Mouse (Mus musculus): ENCODE data around the gene Plek. TPM values are rescaled to one million over a fixed set of nuclear protein-coding genes. Genes with fewer than 3 reads are reported as not detected.

Gene Plek
- total and polyA plus RNA-seq, 3 experiments: 166 to 354 (median 223) TPM

DNA sequence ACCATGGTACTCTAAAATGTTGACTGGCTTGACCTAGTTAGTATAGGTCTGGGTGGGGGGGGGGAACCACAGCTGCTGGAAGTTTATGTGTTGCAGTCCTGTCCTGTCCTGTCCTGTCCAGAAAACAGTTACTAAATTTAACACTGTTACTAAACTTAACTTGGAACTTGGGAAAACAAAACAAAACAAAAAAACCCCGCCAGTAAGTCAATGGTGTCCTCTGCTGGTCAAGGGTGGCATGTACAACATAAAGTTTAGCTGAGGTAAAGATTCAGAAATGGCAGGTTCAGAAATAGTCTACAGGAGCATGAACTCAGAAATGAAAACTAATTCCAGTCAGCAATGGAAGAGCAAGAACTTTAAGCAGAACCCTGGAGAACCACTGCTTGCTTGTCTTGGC, 103.4 kb downstream of the Plek start:
- DNase-seq (ENCODE audit: extremely low read depth): no peak
- TF ChIP-seq ZC3H11A (IDR thresholded peaks at IDR 0.05; ENCODE audit: low read depth, low read length) (peak; percentile 80), MAFK (IDR thresholded peaks at IDR 0.05; ENCODE audit: insufficient replicate concordance, low read length) (peak; percentile 48; the same call in 1 of the 2 replicates), IRF4 (IDR thresholded peaks at IDR 0.05; ENCODE audit: low read depth, low read length) (peak; percentile 34; the same call in 1 of the 2 replicates), TBP (conservative IDR thresholded peaks at IDR 0.05; ENCODE audit: low read depth, low read length) (no peak), JUND (conservative IDR thresholded peaks at IDR 0.05; ENCODE audit: low read depth, low read length) (no peak), ZKSCAN1 (IDR thresholded peaks at IDR 0.05; ENCODE audit: borderline replicate concordance, low read depth, low read length) (no peak), ZNF384 (IDR thresholded peaks at IDR 0.05; ENCODE audit: low read depth, low read length) (peak; percentile 53), NRF1 (IDR thresholded peaks at IDR 0.05; ENCODE audit: low read depth, low read length) (no peak), SIN3A (IDR thresholded peaks at IDR 0.05; ENCODE audit: low read length) (peak; percentile 44), MAX (IDR thresholded peaks at IDR 0.05; ENCODE audit: low read length) (peak; percentile 29; the same call in 1 of the 2 replicates), ELF1 (IDR thresholded peaks at IDR 0.05; ENCODE audit: low read depth, low read length) (peak; percentile 19; the same call in 1 of the 2 replicates), EP300 (IDR thresholded peaks at IDR 0.05; ENCODE audit: low read length) (no peak), RCOR1 (conservative IDR thresholded peaks at IDR 0.05; ENCODE audit: low read depth, low read length) (no peak), ETS1 (conservative IDR thresholded peaks at IDR 0.05; ENCODE audit: low read depth, low read length) (no peak), POLR2A (IDR thresholded peaks at IDR 0.05; ENCODE audit: low read depth, low read length) (no peak), KAT2A (IDR thresholded peaks at IDR 0.05; ENCODE audit: insufficient replicate concordance, low read length) (no peak), CHD2 (IDR thresholded peaks at IDR 0.05; ENCODE audit: low read length) (0 out of 2 replicates have a peak, but pooled peaks have one; percentile 33), HCFC1 (IDR thresholded peaks at IDR 0.05; ENCODE audit: low read depth, low read length) (peak; percentile 29; the same call in 1 of the 2 replicates), SMC3 (IDR thresholded peaks at IDR 0.05; ENCODE audit: low read depth, low read length) (peak; percentile 90), NELFE (IDR thresholded peaks at IDR 0.05; ENCODE audit: low read depth, low read length) (0 out of 2 replicates have a peak, but pooled peaks have one; percentile 45), RAD21 (IDR thresholded peaks at IDR 0.05; ENCODE audit: low read depth, low read length) (no peak; the same call in none of the 2 replicates), MAZ (IDR thresholded peaks at IDR 0.05; ENCODE audit: low read depth, low read length) (peak; percentile 68), MEF2A (IDR thresholded peaks at IDR 0.05; ENCODE audit: borderline replicate concordance, low read depth, low read length) (peak; percentile 81; the same call in 1 of the 2 replicates), ZMIZ1 (IDR thresholded peaks at IDR 0.05; ENCODE audit: low read depth, low read length) (no peak), GABPA (IDR thresholded peaks at IDR 0.05; ENCODE audit: insufficient replicate concordance, low read depth, low read length) (no peak), E2F4 (IDR thresholded peaks at IDR 0.05; ENCODE audit: insufficient replicate concordance, low read depth, low read length) (0 out of 2 replicates have a peak, but pooled peaks have one; percentile 41), BHLHE40 (IDR thresholded peaks at IDR 0.05; ENCODE audit: low read depth, low read length) (0 out of 2 replicates have a peak, but pooled peaks have one; percentile 26), JUN (IDR thresholded peaks at IDR 0.05; ENCODE audit: insufficient read depth, low read depth, low read length) (no peak), TCF12 (IDR thresholded peaks at IDR 0.05; ENCODE audit: low read depth, low read length) (no peak), MXI1 (IDR thresholded peaks at IDR 0.05; ENCODE audit: low read depth, low read length) (no peak), CTCF (conservative IDR thresholded peaks at IDR 0.05 in 1 of 2, IDR thresholded peaks at IDR 0.05 in 1 of 2; ENCODE audit: low read depth in 2 of 2, low read length in 2 of 2) (peak; percentile 87 to 96), POLR2AphosphoS2 (IDR thresholded peaks at IDR 0.05; ENCODE audit: low read depth, low read length) (no peak)
- Histone ChIP-seq H3K36me3 (replicated peaks in 1 of 2; ENCODE audit: control insufficient read depth in 1 of 2, insufficient read depth in 1 of 2, low read length in 1 of 2) (peaks cover 0 to 2% of the 10 kb centered on the region in 2 experiments), H3K79me2 (replicated peaks; ENCODE audit: control insufficient read depth, extremely low read depth, insufficient read depth, poor library complexity, severe bottlenecking) (peaks cover 6% of the 10 kb centered on the region; the same call in 1 of the 2 replicates), H3K27me3 (replicated peaks) (no peaks in the 10 kb centered on the region), H3K4me1 (ENCODE audit: control insufficient read depth in 1 of 2, insufficient read depth in 2 of 2) (peaks cover 3 to 73% of the 10 kb centered on the region in 2 experiments; a peak in 3 of 4 replicates), H3K4me2 (ENCODE audit: insufficient read depth, low read depth, poor library complexity, severe bottlenecking) (0 out of 2 replicates have a peak overlapping the region, but pooled peaks have one; percentile 1), H3K9me3 (replicated peaks; ENCODE audit: low read length) (no peaks in the 10 kb centered on the region), H3K27ac (ENCODE audit: insufficient read depth, low read depth) (no peak overlapping the region), H3K4me3 (replicated peaks in 1 of 3; ENCODE audit: low read depth in 2 of 3, low read length in 2 of 3, poor library complexity in 1 of 3) (no peak overlapping the region), H3K9ac (ENCODE audit: insufficient read depth, low read depth) (no peak overlapping the region)
- in situ Hi-C loops (cut with MboI; ENCODE audit: low pct_ligation_motif_present, low pct_unique_long_range_greater_than_20kb, low sequenced_read_pairs): loop anchor here (5.0 to 25.0 kb wide), 2 partner anchors 211 to 421 kb away; no protein-coding TSS in a partner anchor
- dilution Hi-C loops (cut with MboI; ENCODE audit: extremely low pct_ligation_motif_present, extremely low pct_unique_long_range_greater_than_20kb, low sequenced_read_pairs): no loop called here

Data from CH12.LX (cell line).